Mouse (Mus musculus): Measurements from ENCODE around the gene Gm10300. TPM values are rescaled to one million over a fixed set of nuclear protein-coding genes. Genes with fewer than 3 reads are reported as not detected.

Gm10300 gene
- polyA plus RNA-seq, 1 experiment from 2014 or later, result not detected

GRCm38 (mm10) chr4:132074933-132075769 is 654 bp downstream of the Gm10300 start, which contains the start of gene Epb41:
TSS of gene Epb41 (minus strand) at chr4:132075321.
- peaks cover 26% of the 10 kb centered on the region for H3K4me1 ChIP-seq
- no peaks in the 10 kb centered on the region for H3K9me3 ChIP-seq
- peak within 1 kb of the TSS; percentile 99 for H3K4me2 ChIP-seq (replicated peaks)
- ATAC-seq (replicated peaks), result peak; percentile 81
- peaks cover 58% of the 10 kb centered on the region for H3K27me3 ChIP-seq
- 1% methylated on average over 47 of the region's 47 CpGs for WGBS
- H3K36me3 ChIP-seq, result no peaks in the 10 kb centered on the region
- H3K27ac ChIP-seq (replicated peaks), result no peak within 1 kb of the TSS
- H3K4me3 ChIP-seq, result peak within 1 kb of the TSS; percentile 56
- H3K9ac ChIP-seq (replicated peaks), result peak within 1 kb of the TSS; percentile 43

- 0 out of 2 replicates have a peak overlapping the region, but pooled peaks have one; percentile 43 for H3K9ac ChIP-seq (replicated peaks)
- peak overlapping the region; percentile 99 for H3K4me2 ChIP-seq (replicated peaks)
- 34% methylated on average over 1 of the region's 1 CpGs for WGBS
- H3K36me3 ChIP-seq, result no peaks in the 10 kb centered on the region
- H3K4me3 ChIP-seq, result peak overlapping the region; percentile 56
- no peak overlapping the region for H3K27ac ChIP-seq (replicated peaks)
- peaks cover 26% of the 10 kb centered on the region for H3K4me1 ChIP-seq
- no peaks in the 10 kb centered on the region for H3K9me3 ChIP-seq
- peaks cover 59% of the 10 kb centered on the region for H3K27me3 ChIP-seq
- no peak for ATAC-seq (replicated peaks)
Observed at GRCm38 (mm10) chr4:132075796-132076195, 1.3 kb downstream of the Gm10300 start.

DNA sequence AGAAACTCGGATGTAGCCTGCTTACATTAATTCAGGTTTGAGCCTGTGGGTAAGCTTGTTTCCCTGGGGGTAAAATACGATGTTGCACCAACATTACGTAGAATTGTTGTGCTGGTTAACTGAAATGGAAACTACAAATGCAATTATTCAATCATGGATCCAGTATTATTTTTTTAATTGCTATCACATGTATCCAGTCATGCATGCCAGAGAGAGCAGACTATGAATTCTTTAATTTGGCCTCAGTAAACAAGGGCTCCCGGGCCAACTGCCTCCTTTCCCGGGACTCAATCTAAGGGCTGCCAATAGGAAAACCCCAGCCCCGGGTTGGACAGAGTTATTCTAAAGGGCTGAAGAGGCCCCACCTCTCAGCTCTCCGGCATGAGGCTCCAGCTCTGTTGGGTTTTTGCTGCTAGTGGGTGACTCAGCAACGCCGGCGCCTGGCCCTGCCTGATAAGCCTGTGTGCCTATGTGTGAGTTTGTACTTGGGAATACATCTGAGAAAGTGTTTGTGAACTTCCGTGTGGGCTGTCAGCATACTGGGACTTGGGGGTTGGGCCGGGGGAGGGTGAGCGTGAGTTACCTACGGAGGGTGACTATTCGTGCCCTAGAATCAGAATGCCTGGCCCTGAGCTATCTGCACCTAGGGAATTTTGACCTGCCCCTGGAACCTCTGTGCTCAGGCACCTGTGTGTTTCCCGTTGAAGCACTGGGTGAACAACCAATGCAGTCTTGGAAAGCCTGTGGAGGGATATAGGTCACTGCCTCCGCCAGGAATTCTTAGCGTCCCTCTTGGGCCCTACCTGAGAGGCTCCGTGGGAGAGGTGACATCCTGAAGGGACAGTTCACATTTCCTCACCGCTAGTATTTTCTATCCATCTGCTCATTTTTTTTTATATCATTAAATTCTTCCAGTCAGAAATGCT is 2.2 kb downstream of the Gm10300 start:
- ATAC-seq (replicated peaks), result no peak
- Histone ChIP-seq H3K4me3 (no peak overlapping the region), H3K4me1 (peaks cover 26% of the 10 kb centered on the region), H3K9me3 (no peaks in the 10 kb centered on the region), H3K27ac (replicated peaks) (no peak overlapping the region), H3K27me3 (peaks cover 61% of the 10 kb centered on the region), H3K9ac (replicated peaks) (no peak overlapping the region), H3K4me2 (replicated peaks) (peak overlapping the region; percentile 0; the same call in 1 of the 2 replicates), H3K36me3 (no peaks in the 10 kb centered on the region)
- WGBS, result 21% methylated on average over 20 of the region's 20 CpGs

DNA sequence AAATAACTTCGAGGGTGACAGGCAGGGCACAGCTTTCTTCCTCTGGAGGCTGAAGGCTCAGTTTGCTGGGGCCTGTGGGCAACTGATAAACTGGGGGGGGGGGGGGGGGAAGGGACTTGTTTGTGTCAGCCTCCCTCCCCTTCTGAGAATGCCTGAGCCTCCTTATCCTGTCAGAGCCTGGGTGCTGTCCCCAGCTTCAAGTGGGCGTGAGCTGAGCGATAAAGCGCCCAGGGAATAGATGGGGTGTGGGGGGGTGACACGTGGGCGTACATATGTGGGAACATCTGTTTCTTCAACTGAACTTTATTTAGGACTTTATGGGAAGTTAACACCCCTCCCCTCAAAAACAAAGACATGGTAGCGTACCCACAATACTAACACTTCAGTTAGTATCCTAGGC is 2.9 kb downstream of the Gm10300 start:
- H3K27me3 ChIP-seq, result peaks cover 57% of the 10 kb centered on the region

GRCm38 (mm10) chr4:132078296-132078714 is 3.8 kb downstream of the Gm10300 start:
- H3K9me3 ChIP-seq, result no peaks in the 10 kb centered on the region
- H3K36me3 ChIP-seq, result no peaks in the 10 kb centered on the region
- H3K27me3 ChIP-seq, result peaks cover 49% of the 10 kb centered on the region
- H3K4me2 ChIP-seq (replicated peaks), result no peak overlapping the region
- peaks cover 26% of the 10 kb centered on the region for H3K4me1 ChIP-seq
- no peak for ATAC-seq (replicated peaks)
- H3K9ac ChIP-seq (replicated peaks), result no peak overlapping the region
- no peak overlapping the region for H3K27ac ChIP-seq (replicated peaks)
- 57% methylated on average over 7 of the region's 7 CpGs for WGBS
- H3K4me3 ChIP-seq, result no peak overlapping the region

More for the DNA sequence above, 2.9 kb downstream of the Gm10300 start:
- H3K9me3 ChIP-seq, result no peaks in the 10 kb centered on the region
- H3K4me1 ChIP-seq, result peaks cover 26% of the 10 kb centered on the region
- no peak overlapping the region for H3K27ac ChIP-seq (replicated peaks)
- no peak overlapping the region for H3K4me2 ChIP-seq (replicated peaks)
- no peaks in the 10 kb centered on the region for H3K36me3 ChIP-seq
- H3K4me3 ChIP-seq, result no peak overlapping the region
- 78% methylated on average over 7 of the region's 7 CpGs for WGBS
- no peak for ATAC-seq (replicated peaks)
- H3K9ac ChIP-seq (replicated peaks), result no peak overlapping the region

GRCm38 (mm10) chr4:132079555-132080275 is 5.2 kb downstream of the Gm10300 start:
- no peak overlapping the region for H3K27ac ChIP-seq (replicated peaks)
- H3K9me3 ChIP-seq, result no peaks in the 10 kb centered on the region
- peaks cover 18% of the 10 kb centered on the region for H3K4me1 ChIP-seq
- no peak overlapping the region for H3K4me2 ChIP-seq (replicated peaks)
- no peaks in the 10 kb centered on the region for H3K36me3 ChIP-seq
- 15% methylated on average over 19 of the region's 19 CpGs for WGBS
- no peak for ATAC-seq (replicated peaks)
- H3K4me3 ChIP-seq, result no peak overlapping the region
- H3K27me3 ChIP-seq, result peaks cover 41% of the 10 kb centered on the region
- no peak overlapping the region for H3K9ac ChIP-seq (replicated peaks)

DNA sequence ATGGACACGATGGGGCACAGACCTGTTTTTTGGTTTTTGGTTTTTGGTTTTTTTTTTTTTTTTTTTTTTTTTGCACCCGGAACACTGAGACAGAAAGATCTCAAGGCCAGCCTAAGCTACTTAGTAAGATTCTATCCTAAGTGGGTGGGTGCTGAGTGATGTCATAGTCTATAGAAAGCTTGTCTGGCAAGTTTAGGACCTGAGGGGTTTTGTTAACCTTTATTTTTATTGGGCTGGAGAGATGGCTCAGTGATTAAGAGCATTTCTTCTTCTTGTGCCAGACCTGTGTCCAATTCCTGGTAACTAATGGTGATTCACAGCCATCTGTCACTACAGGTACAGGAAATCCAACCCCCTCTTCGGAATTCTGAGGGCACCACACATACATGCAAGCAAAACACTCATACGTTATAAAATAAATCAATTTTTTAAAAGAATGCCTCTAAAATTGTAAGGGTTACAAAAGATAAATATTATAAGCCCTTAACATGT is 6.0 kb downstream of the Gm10300 start:
- Histone ChIP-seq H3K9me3 (no peaks in the 10 kb centered on the region), H3K4me3 (no peak overlapping the region), H3K27me3 (peaks cover 32% of the 10 kb centered on the region), H3K4me1 (peaks cover 9% of the 10 kb centered on the region), H3K9ac (replicated peaks) (no peak overlapping the region), H3K4me2 (replicated peaks) (no peak overlapping the region), H3K27ac (replicated peaks) (no peak overlapping the region), H3K36me3 (no peaks in the 10 kb centered on the region)
- no peak for ATAC-seq (replicated peaks)
- WGBS, result 66% methylated on average over 4 of the region's 4 CpGs

- Histone ChIP-seq H3K36me3 (no peaks in the 10 kb centered on the region), H3K4me2 (replicated peaks) (no peak overlapping the region), H3K4me1 (no peaks in the 10 kb centered on the region), H3K27me3 (0 out of 2 replicates have a peak, but pooled peaks cover 4% of the 10 kb centered on the region), H3K27ac (replicated peaks) (no peak overlapping the region), H3K4me3 (no peak overlapping the region), H3K9ac (replicated peaks) (no peak overlapping the region), H3K9me3 (no peaks in the 10 kb centered on the region)
- no peak for ATAC-seq (replicated peaks)
- 79% methylated on average over 7 of the region's 7 CpGs for WGBS
Observed at GRCm38 (mm10) chr4:132085114-132085513, 10.6 kb downstream of the Gm10300 start.

DNA sequence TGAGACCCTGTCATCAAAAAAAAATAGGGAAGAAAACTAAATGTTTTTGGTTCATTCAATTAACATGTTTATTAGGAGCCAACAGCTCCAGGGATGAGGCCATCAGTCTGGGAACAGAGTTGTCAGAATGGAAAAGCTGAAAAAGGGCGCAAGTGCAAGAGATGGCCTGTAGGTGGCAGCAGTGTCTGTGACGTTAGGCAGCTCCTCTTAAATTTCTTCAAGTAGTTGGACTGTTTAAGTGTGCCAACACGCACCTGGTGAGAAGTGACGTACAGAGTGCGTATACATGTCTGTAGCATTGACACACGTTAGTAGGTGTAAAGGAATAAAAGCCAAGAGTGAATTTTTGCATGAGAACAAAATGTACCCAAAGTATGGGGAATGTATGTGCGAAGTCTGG is 14.4 kb downstream of the Gm10300 start:
- no peak overlapping the region for H3K9ac ChIP-seq (replicated peaks)
- no peaks in the 10 kb centered on the region for H3K4me1 ChIP-seq
- ATAC-seq (replicated peaks), result no peak; the same call in 1 of the 2 replicates
- H3K36me3 ChIP-seq, result no peaks in the 10 kb centered on the region
- H3K4me2 ChIP-seq (replicated peaks), result no peak overlapping the region
- H3K4me3 ChIP-seq, result no peak overlapping the region
- WGBS, result 17% methylated on average over 7 of the region's 7 CpGs
- no peak overlapping the region for H3K27ac ChIP-seq (replicated peaks)
- no peaks in the 10 kb centered on the region for H3K9me3 ChIP-seq
- H3K27me3 ChIP-seq, result no peaks in the 10 kb centered on the region

GRCm38 (mm10) chr4:132093136-132093535 is 18.6 kb downstream of the Gm10300 start:
- Histone ChIP-seq H3K9me3 (no peaks in the 10 kb centered on the region), H3K4me1 (no peaks in the 10 kb centered on the region), H3K27me3 (no peaks in the 10 kb centered on the region), H3K36me3 (no peaks in the 10 kb centered on the region), H3K9ac (replicated peaks) (no peak overlapping the region), H3K4me2 (replicated peaks) (no peak overlapping the region), H3K4me3 (no peak overlapping the region), H3K27ac (replicated peaks) (no peak overlapping the region)
- WGBS, result 80% methylated on average over 6 of the region's 6 CpGs
- ATAC-seq (replicated peaks), result no peak

- no peaks in the 10 kb centered on the region for H3K4me1 ChIP-seq
- no peak overlapping the region for H3K27ac ChIP-seq (replicated peaks)
- no peak for ATAC-seq (replicated peaks)
- H3K4me3 ChIP-seq, result no peak overlapping the region
- no peaks in the 10 kb centered on the region for H3K36me3 ChIP-seq
- no peak overlapping the region for H3K4me2 ChIP-seq (replicated peaks)
- 92% methylated on average over 5 of the region's 5 CpGs for WGBS
- no peak overlapping the region for H3K9ac ChIP-seq (replicated peaks)
- H3K27me3 ChIP-seq, result no peaks in the 10 kb centered on the region
- H3K9me3 ChIP-seq, result no peaks in the 10 kb centered on the region
Observed at GRCm38 (mm10) chr4:132093928-132094327, 19.4 kb downstream of the Gm10300 start.

Data from forebrain, embryonic 15.5 days (tissue).